Mouse (Mus musculus) spleen, adult 10 weeks (tissue): ENCODE results near the gene Themis. TPM values are rescaled to one million over a fixed set of nuclear protein-coding genes. Genes with fewer than 3 reads are reported as not detected.

Experiments used
- polyA plus RNA-seq: library from polyadenylated mRNA; stranded (reverse); fragments of 350-450 nt; fragmentation: Illumina TruSeq; extraction: RNeasy Lipid Tissue Mini Kit (QIAGEN cat#74804); gene quantifications from one replicate; pipeline ENCODE4 v1.2.3, GENCODE M21; 2015; ENCODE audit warnings: low replicate concordance; ENCODE audit not compliant: insufficient read depth

The Themis gene
- 24.4 TPM for polyA plus RNA-seq

DNA sequence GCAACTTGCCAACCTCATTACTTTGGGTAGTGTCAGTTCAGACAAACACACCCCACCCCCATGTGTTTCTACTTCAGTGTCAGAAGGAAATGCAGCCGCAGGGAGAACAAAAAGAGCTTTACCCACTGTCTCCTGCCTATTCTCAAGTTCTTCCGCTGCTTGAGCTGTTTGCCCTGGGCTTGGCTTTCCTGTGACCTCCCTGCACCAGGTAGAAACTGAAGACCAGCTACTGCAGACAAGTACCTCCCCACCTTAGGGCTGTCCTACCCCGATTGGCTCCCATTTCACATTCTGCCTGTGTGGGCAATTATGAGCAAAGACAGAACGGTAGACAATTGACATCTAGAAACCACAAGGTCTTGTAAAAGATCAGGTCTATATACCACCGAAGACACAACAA is at the start of gene Themis:
Themis (plus strand) TSS at position 100 of the 400 bp plus-strand sequence.

